Mouse (Mus musculus): Measurements from ENCODE around the gene Snd1. TPM values are rescaled to one million over a fixed set of nuclear protein-coding genes. Genes with fewer than 3 reads are reported as not detected.

Snd1 gene
- polyA plus RNA-seq, 1 experiment from 2014 or later = 129 TPM

- Histone ChIP-seq H3K36me3 (peaks cover 39% of the 10 kb centered on the region), H3K4me2 (no peak overlapping the region), H3K9me3 (replicated peaks) (no peaks in the 10 kb centered on the region), H3K9ac (no peak overlapping the region), H3K4me1 (0 out of 2 replicates have a peak, but pooled peaks cover 4% of the 10 kb centered on the region), H3K27ac (no peak overlapping the region), H3K4me3 (replicated peaks) (no peak overlapping the region), H3K27me3 (no peaks in the 10 kb centered on the region)
- WGBS = 55% methylated on average over 6 of the region's 6 CpGs
- no peak for ATAC-seq (replicated peaks; ENCODE audit: low FRiP score)
Observed at GRCm38 (mm10) chr6:28555002-28555401, 80.1 kb downstream of the Snd1 start.

GRCm38 (mm10) chr6:28555428-28555827, 80.5 kb downstream of the Snd1 start:
- 81% methylated on average over 7 of the region's 7 CpGs for WGBS

GRCm38 (mm10) chr6:28557728-28558127, 82.8 kb downstream of the Snd1 start:
- H3K4me3 ChIP-seq (replicated peaks) = no peak overlapping the region
- H3K27ac ChIP-seq = no peak overlapping the region
- WGBS = 67% methylated on average over 6 of the region's 6 CpGs

More at GRCm38 (mm10) chr6:28555428-28555827, 80.5 kb downstream of the Snd1 start:
- Histone ChIP-seq H3K27me3 (no peaks in the 10 kb centered on the region), H3K4me3 (replicated peaks) (no peak overlapping the region), H3K9me3 (replicated peaks) (no peaks in the 10 kb centered on the region), H3K36me3 (peaks cover 43% of the 10 kb centered on the region), H3K9ac (no peak overlapping the region), H3K4me1 (0 out of 2 replicates have a peak, but pooled peaks cover 4% of the 10 kb centered on the region), H3K27ac (no peak overlapping the region), H3K4me2 (no peak overlapping the region)
- no peak for ATAC-seq (replicated peaks; ENCODE audit: low FRiP score)

GRCm38 (mm10) chr6:28559419-28559818, 84.5 kb downstream of the Snd1 start:
- no peak overlapping the region for H3K9ac ChIP-seq
- no peaks in the 10 kb centered on the region for H3K9me3 ChIP-seq (replicated peaks)
- H3K27me3 ChIP-seq = no peaks in the 10 kb centered on the region
- H3K4me2 ChIP-seq = no peak overlapping the region
- ATAC-seq (replicated peaks; ENCODE audit: low FRiP score) = no peak
- no peak overlapping the region for H3K4me3 ChIP-seq (replicated peaks)
- no peak overlapping the region for H3K27ac ChIP-seq
- WGBS = 94% methylated on average over 2 of the region's 2 CpGs
- peaks cover 34% of the 10 kb centered on the region for H3K36me3 ChIP-seq
- H3K4me1 ChIP-seq = peaks cover 18% of the 10 kb centered on the region

More at GRCm38 (mm10) chr6:28557728-28558127, 82.8 kb downstream of the Snd1 start:
- H3K36me3 ChIP-seq = peaks cover 31% of the 10 kb centered on the region
- no peaks in the 10 kb centered on the region for H3K27me3 ChIP-seq
- no peaks in the 10 kb centered on the region for H3K9me3 ChIP-seq (replicated peaks)
- H3K9ac ChIP-seq = no peak overlapping the region
- H3K4me2 ChIP-seq = no peak overlapping the region
- ATAC-seq (replicated peaks; ENCODE audit: low FRiP score) = no peak
- H3K4me1 ChIP-seq = peaks cover 17% of the 10 kb centered on the region

- H3K27ac ChIP-seq = peak overlapping the region; percentile 45; the same call in 1 of the 2 replicates
Observed at GRCm38 (mm10) chr6:28561291-28561995, 86.5 kb downstream of the Snd1 start.

GRCm38 (mm10) chr6:28562323-28563044, 87.5 kb downstream of the Snd1 start:
- Histone ChIP-seq H3K4me2 (no peak overlapping the region), H3K4me1 (peaks cover 14% of the 10 kb centered on the region), H3K9ac (no peak overlapping the region), H3K4me3 (replicated peaks) (no peak overlapping the region), H3K9me3 (replicated peaks) (no peaks in the 10 kb centered on the region), H3K27me3 (no peaks in the 10 kb centered on the region), H3K27ac (peak overlapping the region; percentile 59; the same call in 1 of the 2 replicates), H3K36me3 (peaks cover 34% of the 10 kb centered on the region)
- 0 out of 2 replicates have a peak, but pooled peaks have one; percentile 29 for ATAC-seq (replicated peaks; ENCODE audit: low FRiP score)
- 64% methylated on average over 4 of the region's 4 CpGs for WGBS

More at GRCm38 (mm10) chr6:28561291-28561995, 86.5 kb downstream of the Snd1 start:
- Histone ChIP-seq H3K4me2 (no peak overlapping the region), H3K9ac (no peak overlapping the region), H3K27me3 (no peaks in the 10 kb centered on the region), H3K4me1 (peaks cover 14% of the 10 kb centered on the region), H3K9me3 (replicated peaks) (no peaks in the 10 kb centered on the region), H3K36me3 (peaks cover 34% of the 10 kb centered on the region), H3K4me3 (replicated peaks) (no peak overlapping the region)
- WGBS = 77% methylated on average over 5 of the region's 5 CpGs
- peak; percentile 54; the same call in 1 of the 2 replicates for ATAC-seq (replicated peaks; ENCODE audit: low FRiP score)

- Histone ChIP-seq H3K27ac (no peak overlapping the region), H3K9me3 (replicated peaks) (no peaks in the 10 kb centered on the region), H3K4me3 (replicated peaks) (no peak overlapping the region), H3K9ac (no peak overlapping the region), H3K4me1 (peaks cover 13% of the 10 kb centered on the region), H3K4me2 (no peak overlapping the region), H3K27me3 (no peaks in the 10 kb centered on the region), H3K36me3 (peaks cover 13% of the 10 kb centered on the region)
- no peak for ATAC-seq (replicated peaks; ENCODE audit: low FRiP score)
- WGBS = 85% methylated on average over 6 of the region's 6 CpGs
Observed at GRCm38 (mm10) chr6:28567978-28568377, 93.0 kb downstream of the Snd1 start.

- no peaks in the 10 kb centered on the region for H3K27me3 ChIP-seq
- H3K9ac ChIP-seq = no peak overlapping the region
- no peak overlapping the region for H3K4me3 ChIP-seq (replicated peaks)
- no peaks in the 10 kb centered on the region for H3K36me3 ChIP-seq
- ATAC-seq (replicated peaks; ENCODE audit: low FRiP score) = no peak
- H3K4me1 ChIP-seq = peaks cover 31% of the 10 kb centered on the region
- H3K9me3 ChIP-seq (replicated peaks) = no peaks in the 10 kb centered on the region
- no peak overlapping the region for H3K27ac ChIP-seq
- H3K4me2 ChIP-seq = no peak overlapping the region
- 77% methylated on average over 2 of the region's 2 CpGs for WGBS
Observed at GRCm38 (mm10) chr6:28571946-28572345, 97.0 kb downstream of the Snd1 start.

- peak overlapping the region; percentile 57 for H3K27ac ChIP-seq
- 27% methylated on average over 11 of the region's 11 CpGs for WGBS
- ATAC-seq (replicated peaks; ENCODE audit: low FRiP score) = peak; percentile 94
Observed at GRCm38 (mm10) chr6:28572991-28573759, 98.2 kb downstream of the Snd1 start.

GRCm38 (mm10) chr6:28576356-28577264, 101.7 kb downstream of the Snd1 start:
- H3K4me1 ChIP-seq = peaks cover 30% of the 10 kb centered on the region
- no peak for ATAC-seq (replicated peaks; ENCODE audit: low FRiP score)
- H3K4me3 ChIP-seq (replicated peaks) = no peak overlapping the region
- no peak overlapping the region for H3K4me2 ChIP-seq
- H3K27me3 ChIP-seq = no peaks in the 10 kb centered on the region
- WGBS = 61% methylated on average over 14 of the region's 14 CpGs
- H3K9ac ChIP-seq = no peak overlapping the region
- H3K9me3 ChIP-seq (replicated peaks) = no peaks in the 10 kb centered on the region
- no peaks in the 10 kb centered on the region for H3K36me3 ChIP-seq
- H3K27ac ChIP-seq = peak overlapping the region; percentile 46; the same call in 1 of the 2 replicates

More at GRCm38 (mm10) chr6:28572991-28573759, 98.2 kb downstream of the Snd1 start:
- Histone ChIP-seq H3K36me3 (no peaks in the 10 kb centered on the region), H3K9ac (no peak overlapping the region), H3K4me1 (peaks cover 31% of the 10 kb centered on the region), H3K9me3 (replicated peaks) (no peaks in the 10 kb centered on the region), H3K27me3 (no peaks in the 10 kb centered on the region), H3K4me2 (no peak overlapping the region), H3K4me3 (replicated peaks) (no peak overlapping the region)

GRCm38 (mm10) chr6:28582847-28583246, 107.9 kb downstream of the Snd1 start:
- no peak overlapping the region for H3K27ac ChIP-seq
- H3K4me3 ChIP-seq (replicated peaks) = no peak overlapping the region
- no peak overlapping the region for H3K9ac ChIP-seq
- no peak overlapping the region for H3K4me2 ChIP-seq
- H3K9me3 ChIP-seq (replicated peaks) = no peaks in the 10 kb centered on the region
- no peaks in the 10 kb centered on the region for H3K4me1 ChIP-seq
- no peaks in the 10 kb centered on the region for H3K36me3 ChIP-seq
- ATAC-seq (replicated peaks; ENCODE audit: low FRiP score) = no peak
- H3K27me3 ChIP-seq = no peaks in the 10 kb centered on the region
- 89% methylated on average over 3 of the region's 3 CpGs for WGBS

Data from kidney, embryonic 15.5 days (tissue).